Mouse (Mus musculus) Muller cell, postnatal 12 days (primary cell): ENCODE measurements around the gene Pim3.

ENCODE experiments used
- DNase-seq: peaks from one replicate; pipeline ENCODE4 v3.0.0-alpha.2; 2015; ENCODE audit errors: inconsistent ontology term

Gene Pim3

GRCm38 (mm10) chr15:88881253-88882044, 19.5 kb downstream of the Pim3 start:
- DNase-seq, result no peak

- DNase-seq, result no peak
These were observed 20.9 kb downstream of the Pim3 start for GRCm38 (mm10) chr15:88882851-88883250.

- no peak for DNase-seq
These were observed 21.4 kb downstream of the Pim3 start for GRCm38 (mm10) chr15:88883342-88883741.

- DNase-seq, result no peak
These were observed 23.4 kb downstream of the Pim3 start for GRCm38 (mm10) chr15:88885376-88885775.

GRCm38 (mm10) chr15:88889032-88889431, 27.0 kb downstream of the Pim3 start:
- DNase-seq, result peak; percentile 53

- DNase-seq, result no peak
These were observed 28.0 kb downstream of the Pim3 start for GRCm38 (mm10) chr15:88889994-88890393.

- peak; percentile 83 for DNase-seq
These were observed 29.0 kb downstream of the Pim3 start for GRCm38 (mm10) chr15:88890751-88891675.

- DNase-seq, result no peak
These were observed 29.7 kb downstream of the Pim3 start for GRCm38 (mm10) chr15:88891676-88892040.

GRCm38 (mm10) chr15:88892252-88892651, 30.3 kb downstream of the Pim3 start:
- no peak for DNase-seq

GRCm38 (mm10) chr15:88892876-88893275, 30.9 kb downstream of the Pim3 start:
- DNase-seq, result no peak

- no peak for DNase-seq
These were observed 33.1 kb downstream of the Pim3 start for GRCm38 (mm10) chr15:88895119-88895518.

- no peak for DNase-seq
These were observed 33.9 kb downstream of the Pim3 start for GRCm38 (mm10) chr15:88895891-88896290.

GRCm38 (mm10) chr15:88896341-88896980, 34.5 kb downstream of the Pim3 start:
- no peak for DNase-seq

GRCm38 (mm10) chr15:88902200-88902875, 40.4 kb downstream of the Pim3 start:
- no peak for DNase-seq

GRCm38 (mm10) chr15:88903086-88903485, 41.1 kb downstream of the Pim3 start:
- no peak for DNase-seq

- DNase-seq, result no peak
These were observed 42.2 kb downstream of the Pim3 start for GRCm38 (mm10) chr15:88904056-88904811.

GRCm38 (mm10) chr15:88906347-88906746, 44.4 kb downstream of the Pim3 start:
- DNase-seq, result no peak

- DNase-seq, result no peak
These were observed 53.1 kb downstream of the Pim3 start for GRCm38 (mm10) chr15:88915046-88915445.
